Mouse (Mus musculus) liver (tissue): Measurements from ENCODE around the gene Gng8.

ENCODE experiments used
- DNase-seq: peaks from one replicate; pipeline ENCODE4 v3.0.0-alpha.2; 2020; ENCODE audit warnings: mixed read lengths

The Gng8 gene

DNA sequence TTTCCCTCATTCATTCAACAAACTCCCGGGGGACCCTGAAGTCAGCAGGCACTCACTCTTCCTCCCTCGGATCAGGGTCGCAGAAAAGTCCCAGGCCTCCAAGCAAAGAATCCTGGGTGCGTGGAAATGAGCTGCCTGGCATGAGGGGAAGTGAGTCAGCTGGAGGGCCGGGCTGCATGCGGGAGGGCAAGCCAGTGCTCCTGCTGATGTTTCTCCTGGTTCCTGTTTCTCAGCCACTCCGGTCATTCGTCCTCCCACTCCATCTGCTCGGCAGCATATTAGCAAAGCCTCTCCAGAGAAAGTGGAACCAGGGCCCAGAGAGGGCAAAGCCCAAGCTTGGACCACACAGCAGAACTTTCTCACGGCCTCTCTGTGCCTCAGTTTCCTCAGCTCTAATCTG lies 18.3 kb downstream of the Gng8 start:
- no peak for DNase-seq

DNA sequence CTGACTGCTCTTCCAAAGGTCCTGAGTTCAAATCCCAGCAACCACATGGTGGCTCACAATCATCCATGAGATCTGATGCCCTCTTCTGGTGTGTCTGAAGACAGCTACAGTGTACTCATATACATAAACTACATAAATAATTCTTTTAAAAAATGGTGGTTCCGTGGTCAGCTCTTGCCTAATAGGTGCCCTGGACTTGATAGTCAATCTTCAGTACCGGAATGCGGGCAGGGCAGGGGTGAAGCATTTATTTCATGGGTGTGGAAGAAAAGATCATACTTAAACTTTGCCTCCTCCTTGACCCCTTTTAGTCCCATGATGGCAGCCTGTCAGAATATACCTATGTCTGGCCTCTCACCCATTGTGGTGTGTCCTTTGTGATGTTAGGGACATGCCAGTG lies 20.3 kb downstream of the Gng8 start:
- no peak for DNase-seq

DNA sequence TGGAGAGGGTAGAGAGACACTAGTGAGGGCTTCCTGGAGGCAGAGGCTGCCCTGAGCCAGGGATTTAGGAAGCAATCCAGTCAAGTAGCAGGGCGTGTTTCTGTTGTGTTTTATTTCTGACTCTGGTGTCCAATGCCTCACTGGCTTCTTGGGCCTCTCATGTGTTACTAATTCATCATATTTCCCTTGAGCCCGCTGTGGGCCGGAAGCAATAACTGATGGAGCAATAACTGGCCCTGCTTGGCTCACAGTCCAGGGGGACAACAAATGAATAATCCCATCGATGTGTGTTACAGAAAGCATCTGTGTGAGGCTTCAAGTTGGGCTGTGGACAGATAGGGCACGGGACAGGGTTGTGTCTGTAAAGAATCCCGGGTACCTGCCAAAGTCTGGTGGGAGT lies 20.8 kb downstream of the Gng8 start:
- no peak for DNase-seq

DNA sequence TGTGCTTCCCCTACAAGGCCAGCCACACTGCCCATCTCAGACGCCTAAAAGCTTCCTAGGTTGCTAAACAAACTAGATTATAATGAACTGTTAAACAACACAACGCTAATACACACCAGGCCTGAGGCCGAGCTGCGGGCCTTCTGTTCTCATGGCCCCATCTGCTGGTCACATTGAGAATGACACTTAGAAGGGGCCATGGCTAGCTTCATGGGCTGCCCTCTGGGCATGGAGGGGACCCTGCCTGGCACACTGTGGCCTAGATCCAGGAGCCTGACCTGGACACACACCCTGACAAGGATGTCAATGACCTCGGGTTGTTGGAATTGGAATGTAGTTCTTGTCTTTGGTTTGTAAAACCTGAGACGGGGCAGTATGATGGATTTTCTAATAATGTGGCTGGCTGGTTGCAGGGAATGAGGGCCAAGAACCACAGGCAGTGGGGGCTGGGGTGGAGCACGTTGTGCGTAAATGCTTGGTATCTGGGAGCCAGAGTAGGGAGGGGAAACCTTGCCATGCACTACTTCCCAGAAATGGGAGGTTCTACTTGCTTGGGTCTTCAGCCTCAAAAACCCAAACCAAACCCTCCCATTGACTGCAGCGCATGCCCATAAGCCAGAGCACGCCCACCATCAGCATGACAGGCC lies 22.3 kb downstream of the Gng8 start:
- peak; percentile 64 for DNase-seq

DNA sequence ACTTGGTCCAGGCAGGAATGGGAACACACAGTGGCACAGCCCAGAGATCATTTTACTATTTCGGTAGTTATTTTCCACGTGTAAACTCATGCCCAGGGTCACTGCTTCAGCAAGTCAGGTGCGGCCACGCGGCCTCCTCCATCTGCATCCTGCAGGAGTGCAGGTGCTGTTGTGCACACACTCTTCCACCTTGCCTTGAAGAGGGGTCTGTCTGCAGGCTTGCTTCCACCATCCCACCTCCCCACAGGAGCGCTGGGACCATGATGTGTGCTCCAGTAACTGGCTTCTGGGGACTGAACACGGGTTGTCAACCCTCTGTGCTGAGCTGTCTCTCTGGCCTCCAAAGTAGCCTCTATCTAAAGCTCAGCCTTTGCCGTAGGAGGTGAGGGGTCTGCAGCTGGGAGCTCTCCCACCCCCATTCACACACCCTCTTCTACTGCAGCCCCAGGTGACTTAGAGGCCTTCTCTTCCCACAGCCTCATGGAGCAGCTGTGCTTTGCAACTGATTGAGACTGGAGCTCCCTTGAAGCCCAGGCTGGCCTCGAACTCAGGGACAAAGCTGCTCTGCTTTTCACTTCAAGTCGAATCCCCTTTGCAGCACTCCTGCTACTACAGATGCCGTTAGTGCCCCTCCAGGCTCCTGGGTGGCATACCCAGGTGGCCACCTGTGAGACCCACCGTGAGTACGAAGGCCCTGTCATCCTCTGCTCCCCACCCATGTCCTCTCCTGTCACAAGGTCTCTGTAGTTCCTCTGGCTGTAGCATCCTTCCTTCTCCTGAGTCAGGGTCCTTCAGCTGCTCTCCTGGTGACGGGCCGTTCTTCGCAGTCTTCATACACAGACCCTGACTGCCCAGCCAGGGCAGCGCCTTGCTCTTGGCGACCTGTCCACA lies 23.1 kb downstream of the Gng8 start:
- no peak for DNase-seq

DNA sequence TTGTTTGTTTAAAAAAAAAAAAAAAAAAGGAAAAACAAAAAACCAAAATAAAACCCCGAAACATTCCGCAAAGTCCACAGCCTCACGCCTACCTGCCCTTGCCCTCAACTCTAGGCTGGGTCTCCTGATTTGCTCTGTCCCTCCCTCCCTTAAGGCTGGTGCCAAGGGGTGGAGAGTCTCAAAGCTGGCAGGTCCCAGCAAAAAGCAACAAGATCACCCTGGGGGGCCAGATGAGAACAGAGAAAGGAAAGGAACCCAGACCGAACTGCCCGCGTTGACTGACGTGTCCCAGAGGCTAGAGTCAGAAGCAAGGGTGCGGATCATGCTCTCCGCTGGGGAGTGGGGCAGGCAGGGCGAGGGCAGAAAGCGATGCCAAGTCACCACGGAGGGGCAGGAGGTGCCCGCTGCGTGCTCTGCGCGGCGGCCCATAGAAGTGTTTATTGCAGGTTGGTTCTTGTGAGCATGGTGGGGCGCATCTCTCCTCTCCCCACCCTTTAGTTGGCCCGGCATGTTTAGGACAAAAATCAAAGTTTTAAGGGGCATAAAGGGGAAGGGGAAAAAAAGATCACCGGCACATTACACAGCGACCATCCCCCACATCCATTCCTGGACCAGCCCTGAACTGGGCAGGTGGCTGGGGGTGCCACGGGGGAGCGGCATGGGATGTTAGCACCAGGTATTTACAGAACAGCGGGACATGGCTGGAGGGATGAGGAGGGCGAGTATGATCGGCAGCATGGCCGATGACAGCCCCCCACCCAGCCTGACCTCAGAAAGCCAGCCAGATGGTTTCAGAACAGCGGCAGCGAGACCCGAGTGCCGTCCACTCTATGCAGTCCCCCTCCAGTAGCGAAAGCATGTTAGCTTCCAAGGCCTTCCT lies 24.1 kb downstream of the Gng8 start:
- DNase-seq = no peak

DNA sequence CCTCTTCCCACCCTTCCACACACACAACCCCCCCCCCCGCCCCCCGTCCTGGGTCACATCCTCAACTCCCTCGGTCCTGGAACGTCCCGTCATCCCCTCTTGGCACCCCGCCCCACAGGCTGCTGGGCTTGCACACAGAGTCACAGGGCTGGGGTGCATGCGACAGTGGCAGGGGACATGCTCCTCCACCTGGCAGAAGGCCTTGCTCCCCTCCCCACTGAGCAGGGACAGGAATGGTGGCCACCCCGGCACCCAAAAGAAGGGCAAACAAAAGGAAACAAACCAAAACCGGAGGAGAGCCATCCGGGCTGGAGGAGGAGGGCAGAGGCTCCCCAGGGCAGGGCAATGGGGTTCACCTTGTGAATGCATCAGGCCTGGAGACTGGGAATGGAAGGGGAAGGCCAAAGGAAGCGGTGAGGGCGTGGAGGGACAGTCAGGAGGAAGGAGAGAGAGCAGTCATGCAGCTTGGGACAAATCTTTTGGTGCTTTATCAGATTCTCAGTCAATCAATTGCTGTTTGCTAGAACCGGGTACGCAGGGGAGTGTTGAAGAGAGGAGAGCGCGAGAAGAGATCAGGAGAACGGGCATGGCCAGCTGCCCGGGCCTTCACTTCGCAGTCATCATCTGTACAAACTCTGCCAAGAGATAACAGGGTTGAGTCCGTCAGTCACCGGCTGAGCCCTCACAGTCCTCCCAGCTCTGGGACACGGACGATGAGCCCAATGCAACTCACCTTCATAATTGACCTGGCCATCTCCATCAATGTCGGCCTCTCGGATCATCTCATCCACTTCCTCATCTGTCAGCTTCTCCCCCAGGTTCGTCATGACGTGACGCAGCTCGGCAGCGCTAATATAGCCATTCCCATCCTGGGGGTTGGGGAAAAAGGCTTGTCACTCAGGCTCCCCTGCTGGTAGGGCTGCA lies 25.0 kb downstream of the Gng8 start:
- no peak for DNase-seq

DNA sequence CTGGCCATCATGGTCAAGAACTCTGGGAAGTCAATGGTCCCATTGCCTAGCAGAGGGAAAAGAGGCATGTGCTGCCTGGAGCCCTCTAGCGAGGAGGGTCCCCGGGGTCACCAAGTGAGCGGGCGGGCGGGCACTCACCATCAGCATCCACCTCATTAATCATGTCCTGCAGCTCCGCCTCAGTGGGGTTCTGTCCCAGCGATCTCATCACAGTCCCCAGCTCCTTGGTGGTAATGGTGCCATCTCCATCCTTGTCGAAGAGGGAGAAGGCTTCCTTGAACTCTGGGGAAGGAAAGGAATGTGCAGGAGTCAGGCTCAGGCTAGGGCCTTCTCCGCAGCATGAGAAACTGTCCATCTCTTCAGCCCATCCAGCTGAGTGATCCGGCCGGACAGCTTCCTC lies 25.9 kb downstream of the Gng8 start:
- DNase-seq = no peak

DNA sequence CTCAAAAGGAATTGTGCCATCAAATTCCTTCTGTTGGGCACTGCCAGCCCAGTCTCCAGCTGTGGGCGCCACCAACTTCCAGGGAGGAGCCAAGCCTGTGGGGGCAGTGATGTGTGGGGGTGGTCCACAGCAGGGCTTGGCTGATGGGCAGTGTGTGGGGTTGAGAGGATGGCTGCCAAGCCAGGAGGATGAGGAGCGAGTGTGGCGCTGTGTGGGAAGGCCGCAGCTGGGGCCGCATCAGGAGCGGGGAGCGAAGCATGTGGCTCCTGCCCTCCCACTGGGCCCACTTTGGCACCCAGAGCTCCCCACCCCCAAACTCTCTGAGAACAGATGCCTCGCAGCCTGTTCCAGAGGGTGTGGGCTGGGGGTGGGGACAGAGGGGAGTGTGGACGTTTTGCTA lies 26.4 kb downstream of the Gng8 start:
- no peak for DNase-seq

DNA sequence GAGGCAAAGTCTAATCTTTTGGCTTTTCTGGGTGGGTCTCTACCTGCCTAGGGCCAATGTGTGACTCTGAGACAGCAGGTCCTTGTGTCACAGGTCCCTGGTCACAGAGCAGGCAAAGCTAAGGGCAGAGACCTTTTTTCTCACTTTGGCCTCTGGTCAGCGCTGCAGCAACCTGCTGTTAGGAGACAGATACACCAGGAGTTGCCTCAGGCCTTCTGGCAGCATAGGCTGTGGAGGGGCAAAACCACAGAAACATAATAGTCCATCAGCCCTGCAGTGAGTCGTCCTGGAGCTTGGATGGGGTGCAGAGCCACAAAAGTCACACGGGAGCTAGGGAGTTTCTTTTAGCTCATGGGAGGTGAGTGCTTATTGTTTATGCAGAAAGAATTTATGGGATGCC lies 27.1 kb downstream of the Gng8 start:
- DNase-seq = no peak

DNA sequence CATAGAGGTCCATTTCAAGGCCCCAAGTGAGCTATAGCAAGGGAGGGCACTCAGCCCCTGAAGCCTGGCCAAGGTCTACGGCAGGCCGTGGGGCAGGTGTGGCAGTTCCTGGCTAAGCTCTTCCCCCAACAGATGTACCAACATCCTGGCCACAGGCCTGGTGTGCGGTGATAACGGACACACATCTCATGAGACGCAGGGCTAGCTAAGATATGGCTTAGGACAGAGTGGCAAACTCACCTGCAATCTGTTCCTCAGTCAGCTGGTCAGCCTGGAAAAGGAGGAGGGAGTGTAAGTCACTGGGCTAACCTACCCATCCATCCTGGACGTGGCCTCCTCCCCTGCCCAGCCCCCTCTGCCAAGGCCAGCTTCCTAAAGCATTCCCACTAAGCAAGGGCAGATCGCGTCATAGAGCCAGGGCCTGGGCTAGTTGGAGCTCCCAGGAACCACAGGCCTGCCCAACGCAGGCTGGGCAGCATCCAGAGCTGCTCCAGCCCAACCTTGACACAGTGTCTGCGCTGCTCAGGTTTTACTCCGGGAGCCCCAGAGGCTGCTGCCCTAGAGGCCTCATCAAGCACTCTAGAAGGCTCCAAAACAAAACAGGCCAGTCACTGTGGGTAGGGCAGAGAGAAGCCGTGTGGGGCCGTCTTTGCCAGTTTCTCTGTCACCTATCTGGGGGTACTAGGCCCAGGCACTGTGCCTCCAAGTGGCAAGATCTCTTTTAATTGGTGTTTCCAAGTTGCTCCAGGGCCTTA lies 28.0 kb downstream of the Gng8 start:
- peak; percentile 56 for DNase-seq

DNA sequence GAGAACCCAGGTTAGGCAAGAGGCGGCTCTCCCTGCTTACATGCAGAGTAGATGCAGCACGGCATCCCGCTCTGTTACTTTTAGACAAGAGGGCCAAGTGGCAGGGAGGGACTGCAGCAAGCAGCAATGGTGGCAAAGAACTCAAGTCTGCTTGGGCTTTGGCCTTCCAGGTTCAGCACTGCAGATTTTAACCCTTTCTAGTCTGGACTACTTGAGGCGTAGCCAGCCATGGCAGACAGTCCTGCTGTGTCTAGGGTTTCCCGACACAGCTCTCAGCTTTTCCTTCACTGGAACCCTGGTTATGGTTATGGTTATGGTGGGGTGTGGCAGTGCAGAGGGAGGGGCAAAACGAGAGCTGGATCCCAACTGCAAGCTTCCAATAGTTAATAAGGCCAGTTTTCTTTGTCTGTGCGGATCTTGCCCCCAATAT lies 28.6 kb downstream of the Gng8 start:
- no peak for DNase-seq

DNA sequence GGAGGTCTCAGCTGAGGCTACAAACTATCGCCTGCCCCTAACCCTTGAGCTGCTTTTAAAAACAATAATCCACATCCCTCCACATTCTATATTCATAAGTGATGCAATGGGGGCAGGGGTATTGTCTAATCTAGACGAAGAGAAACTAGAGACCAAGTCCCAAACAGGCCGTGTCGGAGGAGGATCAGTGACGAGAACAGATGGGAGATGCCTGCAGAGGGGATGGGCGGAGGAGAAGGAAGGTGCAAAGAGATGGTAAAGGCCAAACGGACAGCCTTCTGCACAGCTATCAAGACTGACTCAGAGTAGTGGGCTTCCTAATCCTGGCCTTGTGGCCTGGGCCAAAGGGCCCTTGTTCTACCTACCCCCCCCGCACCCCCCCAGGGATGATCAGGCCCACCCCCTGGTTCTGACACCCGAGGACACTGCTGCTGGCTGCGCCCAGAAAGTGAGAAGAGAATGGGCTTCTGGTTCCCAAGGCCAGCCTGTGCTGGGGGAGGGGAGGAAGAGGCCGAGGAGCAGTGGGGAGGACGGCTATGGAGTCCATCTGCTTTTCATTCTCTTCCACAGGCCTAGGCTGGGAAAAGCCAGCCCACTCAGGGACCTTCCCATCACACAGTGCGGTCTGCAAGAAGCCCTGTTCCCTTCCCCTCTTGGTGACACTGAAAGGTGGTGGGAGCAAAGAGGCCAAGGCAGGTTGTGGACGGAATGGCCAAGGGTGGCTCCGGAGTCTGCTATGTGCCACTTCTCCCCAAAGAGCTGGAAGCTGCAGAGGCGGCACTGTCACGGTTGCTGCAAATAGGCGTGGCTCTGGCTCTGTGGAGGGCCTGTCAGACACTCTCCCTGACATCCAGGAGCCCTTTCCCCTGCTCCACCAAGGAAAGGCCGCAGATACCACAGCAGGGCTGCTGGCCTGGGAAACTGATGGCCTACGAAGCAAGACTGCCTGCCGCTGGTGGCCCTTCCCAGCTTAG lies 29.5 kb downstream of the Gng8 start:
- DNase-seq = no peak

DNA sequence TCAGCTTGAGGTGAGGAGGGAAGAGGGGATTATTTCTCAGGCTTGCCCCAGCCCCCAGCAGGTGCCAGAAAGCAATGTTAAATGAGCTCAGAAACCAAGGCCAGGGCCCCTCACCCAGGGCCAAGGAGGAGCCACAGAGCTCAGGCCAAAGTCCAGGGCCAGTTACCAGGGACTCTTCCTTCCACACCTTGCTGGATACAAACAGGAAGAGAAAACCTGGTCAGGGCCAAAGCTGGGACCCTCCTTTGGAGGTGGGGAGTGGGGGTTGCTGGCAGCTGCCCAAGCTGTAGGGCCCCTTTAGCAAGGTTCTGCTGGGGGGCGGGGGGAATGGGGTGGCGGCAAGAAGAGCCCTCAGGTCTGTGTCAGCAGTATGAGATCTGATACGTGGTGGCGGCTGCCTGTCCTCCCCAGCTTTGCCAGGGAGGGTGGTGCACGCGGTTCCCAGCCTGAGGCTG lies 30.3 kb downstream of the Gng8 start:
- peak; percentile 38 for DNase-seq

DNA sequence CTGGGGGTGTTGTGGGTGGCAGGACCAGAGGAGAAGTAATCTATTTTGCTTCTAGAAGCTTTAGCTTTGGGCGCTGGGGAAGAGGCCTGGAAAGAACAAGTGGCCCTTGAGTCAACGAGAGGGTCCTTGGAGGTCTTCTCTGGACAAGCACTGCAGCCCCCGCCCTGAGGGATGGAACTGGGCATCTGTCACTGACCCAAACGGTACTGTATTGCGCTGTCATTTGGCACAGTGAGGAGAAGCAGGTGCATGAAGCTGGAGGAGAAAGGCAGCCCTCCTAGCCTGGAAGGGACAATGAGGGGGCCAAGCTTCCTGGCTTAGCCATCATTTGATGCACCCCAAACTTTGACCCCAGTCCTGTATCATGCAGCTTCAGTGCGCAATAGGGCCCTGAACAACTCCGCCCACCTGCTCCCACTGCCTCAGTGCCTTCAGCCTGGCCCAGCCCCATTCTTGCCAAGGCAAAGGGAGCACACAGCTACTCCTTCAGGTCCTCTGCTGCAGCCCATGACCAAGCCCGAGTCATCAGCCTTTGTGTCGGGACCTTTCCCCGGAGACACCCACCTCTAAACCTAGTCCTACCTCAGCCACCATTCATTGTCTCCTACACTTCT lies 30.9 kb downstream of the Gng8 start:
- DNase-seq = peak; percentile 71

DNA sequence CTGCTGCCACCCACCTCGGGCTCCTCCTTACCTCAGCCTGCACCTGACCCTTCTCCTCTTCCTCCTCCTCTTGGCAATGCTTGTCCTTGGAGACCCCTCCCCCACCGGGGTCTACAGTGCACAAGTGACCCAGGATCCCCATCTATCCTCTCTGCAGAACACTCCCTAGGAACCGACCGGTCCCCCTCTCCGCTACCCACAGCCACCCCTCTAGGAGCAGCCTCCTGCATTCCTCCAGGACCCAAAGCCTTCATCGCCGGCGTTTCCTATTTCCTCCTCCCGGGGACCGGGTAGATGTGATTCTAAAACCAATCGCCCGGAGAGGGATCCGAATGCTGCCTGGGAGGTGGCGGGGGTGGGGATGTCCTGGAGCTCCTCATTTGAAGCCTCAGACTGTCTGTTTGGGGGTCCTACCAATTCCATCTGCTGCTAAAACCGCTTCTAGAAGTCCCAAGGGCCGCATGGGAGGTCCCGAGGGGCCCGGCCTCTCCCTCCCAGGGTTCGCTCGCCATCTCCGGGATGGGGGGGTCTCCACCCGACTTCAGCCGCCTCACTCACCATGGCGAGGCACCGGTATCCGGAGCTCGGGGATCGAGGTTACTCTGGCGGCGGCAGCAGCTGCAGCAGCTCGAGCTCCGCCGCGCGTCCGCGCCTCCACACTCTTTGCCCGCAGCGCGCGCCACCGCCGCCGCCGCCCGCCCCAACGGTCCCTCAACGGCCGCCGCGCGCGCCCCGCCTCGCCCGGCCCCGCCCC lies 31.9 kb downstream of the Gng8 start:
- no peak for DNase-seq

DNA sequence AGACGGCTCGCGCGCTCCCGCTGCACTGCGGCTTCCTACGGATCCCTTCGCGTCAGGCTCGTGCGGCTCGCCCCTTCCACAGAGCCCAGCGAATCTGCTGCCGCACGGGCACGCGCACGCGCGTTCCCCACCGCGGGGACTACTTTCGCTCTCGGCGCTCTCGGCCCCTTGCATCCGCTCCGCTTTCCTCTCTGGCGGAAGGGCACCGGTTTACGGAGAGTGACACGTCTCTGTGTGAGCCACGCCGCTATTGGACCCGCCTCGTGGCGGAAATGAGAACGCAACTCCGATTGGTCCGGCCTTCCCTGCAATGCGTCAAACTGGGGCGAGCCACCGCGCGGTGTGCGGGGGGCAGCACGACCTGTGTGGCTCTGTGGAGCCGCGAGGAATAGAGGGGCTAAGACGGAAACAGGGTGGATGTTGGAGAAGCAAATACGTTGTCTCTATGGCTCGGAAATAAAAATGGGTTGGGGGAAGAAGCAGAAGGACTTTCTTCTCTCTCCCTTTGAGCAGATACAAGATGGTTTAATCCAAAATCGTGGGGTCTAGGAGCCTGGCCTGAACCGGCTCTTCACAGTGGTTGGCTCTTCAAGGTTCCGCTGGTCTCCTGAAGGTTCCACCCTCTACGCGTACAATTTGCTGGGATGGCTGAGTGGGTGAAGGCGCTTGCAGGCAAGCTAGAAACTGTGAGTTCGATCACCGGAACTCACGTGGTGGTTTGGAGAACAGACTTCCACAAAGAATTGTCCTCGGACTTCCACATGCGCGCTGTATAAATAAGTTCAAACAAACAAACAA lies 32.6 kb downstream of the Gng8 start, which contains the start of gene Calm3:
Gene Calm3 (minus strand): TSS at position 78 of the 798 bp plus-strand sequence.
- DNase-seq = peak; percentile 99

DNA sequence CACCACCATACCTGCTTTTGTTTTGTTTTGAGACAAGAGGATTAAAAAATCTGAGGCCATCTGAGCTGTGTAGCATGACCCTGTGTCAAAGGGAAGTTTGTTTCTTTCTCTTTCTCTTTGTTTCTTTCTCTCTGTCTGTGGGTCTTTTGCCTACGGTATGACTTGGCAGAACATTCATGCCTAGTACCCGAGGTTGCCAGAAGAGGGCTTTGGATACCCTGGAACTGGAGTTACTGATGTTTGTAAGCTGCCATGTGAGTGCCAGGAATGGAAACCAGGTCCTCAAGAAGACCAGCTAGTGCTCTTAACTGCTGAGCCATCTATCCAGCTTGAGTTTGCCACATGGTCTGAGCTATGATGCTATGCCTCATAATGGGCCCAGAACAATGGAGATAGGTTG lies 36.8 kb downstream of the Gng8 start:
- no peak for DNase-seq
